Mouse (Mus musculus): ENCODE measurements at regions not wholly inside any gene's neighbourhood (a gene's known extent, or its start where the extent isn't known, plus 50 kb on each side); places are given as distances from the start of the nearest gene placed in this dataset.

GRCm38 (mm10) chr2:51866045-51866444, 68.9 kb downstream of the Rbm43 start:
- DNase-seq (ENCODE audit: low read depth, low spot score) = no peak
- no peak overlapping the region for H3K4me3 ChIP-seq (ENCODE audit: control insufficient read depth in 1 of 2, insufficient read depth in 1 of 2, low read depth in 2 of 2, low read length in 2 of 2)
- TF ChIP-seq TBP (IDR thresholded peaks at IDR 0.05; ENCODE audit: low read depth, low read length) (no peak), EP300 (IDR thresholded peaks at IDR 0.05; ENCODE audit: low read depth in 1 of 2, low read length in 2 of 2) (no peak), E2F4 (IDR thresholded peaks at IDR 0.05; ENCODE audit: borderline replicate concordance, low read depth, low read length) (no peak), NELFE (IDR thresholded peaks at IDR 0.05; ENCODE audit: low read depth, low read length) (no peak), ETS1 (IDR thresholded peaks at IDR 0.05; ENCODE audit: low read depth, low read length) (no peak), BHLHE40 (IDR thresholded peaks at IDR 0.05; ENCODE audit: borderline replicate concordance, low read depth, low read length) (no peak), ZMIZ1 (IDR thresholded peaks at IDR 0.05; ENCODE audit: low read depth, low read length) (no peak), KAT2A (conservative IDR thresholded peaks at IDR 0.05; ENCODE audit: low read depth, low read length) (no peak), TCF12 (IDR thresholded peaks at IDR 0.05; ENCODE audit: low read depth, low read length) (no peak), POLR2AphosphoS5 (IDR thresholded peaks at IDR 0.05; ENCODE audit: borderline replicate concordance, low read depth, low read length) (no peak), NRF1 (IDR thresholded peaks at IDR 0.05; ENCODE audit: insufficient read depth, low read depth, low read length, poor library complexity, severe bottlenecking) (no peak), RCOR1 (IDR thresholded peaks at IDR 0.05; ENCODE audit: low read depth, low read length) (no peak), ELF1 (IDR thresholded peaks at IDR 0.05; ENCODE audit: low read depth, low read length) (no peak), USF2 (IDR thresholded peaks at IDR 0.05; ENCODE audit: borderline replicate concordance in 1 of 2, insufficient read depth in 1 of 2, low read depth in 1 of 2, low read length in 2 of 2) (no peak), GABPA (IDR thresholded peaks at IDR 0.05; ENCODE audit: low read depth, low read length) (no peak), HCFC1 (IDR thresholded peaks at IDR 0.05; ENCODE audit: low read depth, low read length) (no peak), SIN3A (IDR thresholded peaks at IDR 0.05; ENCODE audit: low read length) (no peak), JUND (IDR thresholded peaks at IDR 0.05; ENCODE audit: low read depth, low read length) (no peak)
- H3K27me3 ChIP-seq (ENCODE audit: control insufficient read depth in 1 of 2, insufficient read depth in 2 of 2, low read length in 2 of 2) = no peaks in the 10 kb centered on the region
- no peak overlapping the region for H3K9ac ChIP-seq (ENCODE audit: control insufficient read depth, low read depth, low read length, poor library complexity, severe bottlenecking)
- no peaks in the 10 kb centered on the region for H3K36me3 ChIP-seq (ENCODE audit: control insufficient read depth in 1 of 2, insufficient read depth in 2 of 2, low read length in 2 of 2)
- no peak overlapping the region for H3K27ac ChIP-seq (ENCODE audit: control insufficient read depth, low read depth, low read length)
- no peaks in the 10 kb centered on the region for H3K9me3 ChIP-seq (replicated peaks; ENCODE audit: insufficient read depth, low read length)
- H3K4me1 ChIP-seq (ENCODE audit: control insufficient read depth in 1 of 2, insufficient read depth in 2 of 2, low read length in 2 of 2) = no peaks in the 10 kb centered on the region
- H3K79me2 ChIP-seq (ENCODE audit: control insufficient read depth, insufficient read depth, low read length, poor library complexity) = no peaks in the 10 kb centered on the region

- DNase-seq (ENCODE audit: low read depth, low spot score) = no peak
- H3K27me3 ChIP-seq (ENCODE audit: control insufficient read depth in 1 of 2, insufficient read depth in 2 of 2, low read length in 2 of 2) = no peaks in the 10 kb centered on the region
- H3K9me3 ChIP-seq (replicated peaks; ENCODE audit: insufficient read depth, low read length) = no peaks in the 10 kb centered on the region
- H3K4me1 ChIP-seq (ENCODE audit: control insufficient read depth in 1 of 2, insufficient read depth in 2 of 2, low read length in 2 of 2) = no peaks in the 10 kb centered on the region
- TF ChIP-seq MEF2A (IDR thresholded peaks at IDR 0.05; ENCODE audit: extremely low read depth, insufficient replicate concordance, low read depth, low read length, poor library complexity, severe bottlenecking) (no peak), NRF1 (IDR thresholded peaks at IDR 0.05; ENCODE audit: insufficient read depth, low read depth, low read length, poor library complexity, severe bottlenecking) (no peak), MXI1 (IDR thresholded peaks at IDR 0.05; ENCODE audit: low read depth, low read length) (no peak), ETS1 (IDR thresholded peaks at IDR 0.05; ENCODE audit: low read depth, low read length) (no peak), MYB (IDR thresholded peaks at IDR 0.05; ENCODE audit: low read depth, low read length) (no peak), ZKSCAN1 (IDR thresholded peaks at IDR 0.05; ENCODE audit: low read depth, low read length) (no peak), TBP (IDR thresholded peaks at IDR 0.05; ENCODE audit: low read depth, low read length) (no peak), UBTF (IDR thresholded peaks at IDR 0.05; ENCODE audit: borderline replicate concordance, insufficient read depth, low read depth, low read length) (no peak), GATA1 (IDR thresholded peaks at IDR 0.05; ENCODE audit: low read depth, low read length) (no peak), CTCF (IDR thresholded peaks at IDR 0.05 in 2 of 3, conservative IDR thresholded peaks at IDR 0.05 in 1 of 3; ENCODE audit: control insufficient read depth in 1 of 3, insufficient read depth in 1 of 3, low read depth in 2 of 3, low read length in 3 of 3, poor library complexity in 1 of 3, severe bottlenecking in 1 of 3) (no peak), CHD2 (IDR thresholded peaks at IDR 0.05; ENCODE audit: low read length) (no peak), NELFE (IDR thresholded peaks at IDR 0.05; ENCODE audit: low read depth, low read length) (no peak), ZNF384 (IDR thresholded peaks at IDR 0.05; ENCODE audit: low read depth, low read length) (no peak), ELF1 (IDR thresholded peaks at IDR 0.05; ENCODE audit: low read depth, low read length) (no peak), RCOR1 (IDR thresholded peaks at IDR 0.05; ENCODE audit: low read depth, low read length) (no peak)
- no peak overlapping the region for H3K4me3 ChIP-seq (ENCODE audit: control insufficient read depth in 1 of 2, insufficient read depth in 1 of 2, low read depth in 2 of 2, low read length in 2 of 2)
- no peak overlapping the region for H3K27ac ChIP-seq (ENCODE audit: control insufficient read depth, low read depth, low read length)
- no peaks in the 10 kb centered on the region for H3K79me2 ChIP-seq (ENCODE audit: control insufficient read depth, insufficient read depth, low read length, poor library complexity)
- H3K36me3 ChIP-seq (ENCODE audit: control insufficient read depth in 1 of 2, insufficient read depth in 2 of 2, low read length in 2 of 2) = no peaks in the 10 kb centered on the region
- no peak overlapping the region for H3K9ac ChIP-seq (ENCODE audit: control insufficient read depth, low read depth, low read length, poor library complexity, severe bottlenecking)
Observed at GRCm38 (mm10) chr2:51868878-51869510, 66.0 kb downstream of the Rbm43 start.

Measured in MEL (cell line).